Mouse (Mus musculus): ENCODE data around the gene Abca2.
A peak's percentile ranks its signal among the peaks of the same experiment; 100 is the strongest.
"Not testable (repeated sequence)": the region's sequence is repeated elsewhere in the genome, so short reads cannot be mapped to it uniquely, and the experiment has no call there.

- TF ChIP-seq CTCF (conservative IDR thresholded peaks at IDR 0.05; ENCODE audit: insufficient read depth, insufficient read length, low read depth, low read length): peak; percentile 15; the same call in 1 of the 2 replicates
- not testable (repeated sequence) for TF ChIP-seq POLR2A (IDR thresholded peaks at IDR 0.05; ENCODE audit: low read depth, low read length)
Observed at GRCm38 (mm10) chr2:25413436-25413835, 15.1 kb upstream of the Abca2 start.

Data from kidney, adult 2 months (tissue).